Mouse (Mus musculus) small intestine, adult 2 months (tissue): ENCODE data around the gene Tspan9.

Source experiments
- CTCF ChIP-seq: fragments of 200-500 bp; IDR thresholded peaks from 2 replicates; pipeline ENCODE4 v1.5.1; 2012; ENCODE audit warnings: low read depth, mild to moderate bottlenecking, control low read depth, inconsistent platforms, low read length, moderate library complexity, mixed read lengths; ENCODE audit not compliant: insufficient replicate concordance, insufficient read length; ENCODE audit errors: extremely low read depth
- POLR2A ChIP-seq: fragments of 200-500 bp; IDR thresholded peaks from 2 replicates; pipeline ENCODE4 v1.6.1; 2012; ENCODE audit warnings: low read depth, mild to moderate bottlenecking, control low read depth, inconsistent platforms, low read length, moderate library complexity

- TF ChIP-seq CTCF (no peak), POLR2A (no peak)
Observed at GRCm38 (mm10) chr6:128099190-128099589, 44.2 kb downstream of the Tspan9 start.
